Mouse (Mus musculus): Measurements from ENCODE around the gene Gimap3.

Gimap3 gene

GRCm38 (mm10) chr6:48770696-48771095 is at the start of gene Gimap3:
Gene Gimap3 (minus strand): TSS chr6:48770851.
- POLR2A ChIA-PET: interaction anchor here in 2 of 4 experiments (0.6 to 1.2 kb wide), 8 partner anchors 14 to 575 kb away, joined by 3 to 5 read pairs (median 4); partner anchors contain the start of gene Gimap8 (in 1 of the 2)
- CTCF ChIA-PET: interaction anchor here (0.6 to 3.6 kb wide), 14 partner anchors 19 to 438 kb away, joined by 3 to 50 read pairs (median 4); partner anchors contain the start of genes Gimap8 (in 2 of the 4) and Gimap5 (in 1 of the 4)

- ChIA-PET POLR2A (interaction anchor here in 1 of 4 experiments (1.0 kb wide), 1 partner anchor 446 kb away, joined by 3 read pairs; the partner anchor contains the start of gene Tra2a), CTCF (interaction anchor here (0.5 to 4.6 kb wide), 54 partner anchors 8 to 886 kb away, joined by 3 to 44 read pairs (median 4); partner anchors contain the start of genes Gimap8 (in 2 of the 4), Gm44965 (in 1 of the 4), Repin1 (in 1 of the 4) and Tmem176b (in 1 of the 4))
Measured at GRCm38 (mm10) chr6:48817815-48818214, 47.2 kb upstream of the Gimap3 start.

- CTCF ChIA-PET: interaction anchor here (0.5 to 4.6 kb wide), 30 partner anchors 10 to 1023 kb away, joined by 3 to 44 read pairs (median 4); partner anchors contain the start of gene Gimap8 (in 2 of the 4)
- POLR2A ChIA-PET: interaction anchor here in 1 of 4 experiments (1.1 to 1.5 kb wide), 2 partner anchors 23 to 170 kb away, joined by 3 to 4 read pairs; no protein-coding TSS in a partner anchor
Measured at GRCm38 (mm10) chr6:48815013-48815412, 44.4 kb upstream of the Gimap3 start.

- CTCF ChIA-PET: interaction anchor here in 2 of 4 experiments (0.8 to 1.9 kb wide), 5 partner anchors 8 to 164 kb away, joined by 3 to 8 read pairs (median 4); partner anchors contain the start of gene Gimap8 (in 1 of the 2)
- POLR2A ChIA-PET: interaction anchor here in 1 of 4 experiments (0.6 to 0.9 kb wide), 3 partner anchors 9 to 559 kb away, joined by 3 to 4 read pairs (median 3); partner anchors contain the start of gene Gimap6
Measured at GRCm38 (mm10) chr6:48809494-48810219, 39.0 kb upstream of the Gimap3 start.

- CTCF ChIA-PET: interaction anchor here in 2 of 4 experiments (1.4 to 1.5 kb wide), 2 partner anchors 11 kb away, joined by 3 to 6 read pairs; no protein-coding TSS in a partner anchor
- POLR2A ChIA-PET: no interaction called here
Measured at GRCm38 (mm10) chr6:48806746-48807145, 36.1 kb upstream of the Gimap3 start.

GRCm38 (mm10) chr6:48804346-48804745 is 33.7 kb upstream of the Gimap3 start:
- CTCF ChIA-PET: interaction anchor here in 1 of 4 experiments (1.2 kb wide), 1 partner anchor 13 kb away, joined by 3 read pairs; no protein-coding TSS in a partner anchor
- POLR2A ChIA-PET: no interaction called here

GRCm38 (mm10) chr6:48803406-48804051 is 32.9 kb upstream of the Gimap3 start:
- ChIA-PET POLR2A (no interaction called here), CTCF (interaction anchor here in 1 of 4 experiments (1.2 kb wide), 1 partner anchor 14 kb away, joined by 3 read pairs; no protein-coding TSS in a partner anchor)

- CTCF ChIA-PET: no interaction called here
- POLR2A ChIA-PET: no interaction called here
Measured at GRCm38 (mm10) chr6:48801897-48802296, 31.2 kb upstream of the Gimap3 start.

GRCm38 (mm10) chr6:48787867-48788266 is 17.2 kb upstream of the Gimap3 start:
- POLR2A ChIA-PET: no interaction called here
- CTCF ChIA-PET: interaction anchor here in 1 of 4 experiments (1.7 kb wide), 1 partner anchor 16 kb away, joined by 6 read pairs; no protein-coding TSS in a partner anchor

GRCm38 (mm10) chr6:48785601-48786000 is 14.9 kb upstream of the Gimap3 start:
- POLR2A ChIA-PET: no interaction called here
- CTCF ChIA-PET: no interaction called here

GRCm38 (mm10) chr6:48785189-48785588 is 14.5 kb upstream of the Gimap3 start:
- CTCF ChIA-PET: interaction anchor here in 1 of 4 experiments (1.0 kb wide), 1 partner anchor 13 kb away, joined by 3 read pairs; no protein-coding TSS in a partner anchor
- POLR2A ChIA-PET: interaction anchor here in 1 of 4 experiments (1.0 kb wide), 1 partner anchor 14 kb away, joined by 3 read pairs; the partner anchor contains the start of gene Gimap3

GRCm38 (mm10) chr6:48784406-48784805 is 13.8 kb upstream of the Gimap3 start:
- POLR2A ChIA-PET: interaction anchor here in 1 of 4 experiments (1.0 kb wide), 1 partner anchor 14 kb away, joined by 3 read pairs; the partner anchor contains the start of gene Gimap3
- CTCF ChIA-PET: interaction anchor here in 2 of 4 experiments (0.6 to 1.0 kb wide), 2 partner anchors 12 to 417 kb away, joined by 3 to 5 read pairs; no protein-coding TSS in a partner anchor

- ChIA-PET POLR2A (interaction anchor here in 2 of 4 experiments (0.7 to 1.0 kb wide), 2 partner anchors 87 to 217 kb away, joined by 3 to 8 read pairs; partner anchors contain the start of gene Lrrc61 (in 1 of the 2)), CTCF (interaction anchor here (0.5 to 3.6 kb wide), 18 partner anchors 13 to 730 kb away, joined by 3 to 50 read pairs (median 4); partner anchors contain the start of genes Gimap8 (in 3 of the 4) and Gimap5 (in 1 of the 4))
Measured at GRCm38 (mm10) chr6:48772030-48772429, 1.4 kb upstream of the Gimap3 start.

GRCm38 (mm10) chr6:48768933-48769332 is 1.7 kb downstream of the Gimap3 start:
- CTCF ChIA-PET: interaction anchor here in 2 of 4 experiments (0.9 to 1.0 kb wide), 2 partner anchors 122 to 123 kb away, joined by 3 to 6 read pairs; partner anchors contain the start of gene Gimap8 (in 1 of the 2)
- POLR2A ChIA-PET: interaction anchor here in 2 of 4 experiments (0.8 to 1.0 kb wide), 2 partner anchors 26 to 129 kb away, joined by 3 read pairs; no protein-coding TSS in a partner anchor

- CTCF ChIA-PET: interaction anchor here in 2 of 4 experiments (0.9 to 1.0 kb wide), 2 partner anchors 121 to 122 kb away, joined by 3 to 6 read pairs; partner anchors contain the start of gene Gimap8 (in 1 of the 2)
Measured at GRCm38 (mm10) chr6:48768178-48768869, 2.3 kb downstream of the Gimap3 start.

GRCm38 (mm10) chr6:48764496-48764895 is 6.2 kb downstream of the Gimap3 start:
- CTCF ChIA-PET: interaction anchor here in 1 of 4 experiments (0.7 kb wide), 1 partner anchor 53 kb away, joined by 3 read pairs; no protein-coding TSS in a partner anchor
- POLR2A ChIA-PET: interaction anchor here in 1 of 4 experiments (0.8 kb wide), 1 partner anchor 9 kb away, joined by 6 read pairs; no protein-coding TSS in a partner anchor

More at GRCm38 (mm10) chr6:48768178-48768869, 2.3 kb downstream of the Gimap3 start:
- POLR2A ChIA-PET: interaction anchor here in 2 of 4 experiments (0.8 to 1.0 kb wide), 2 partner anchors 25 to 128 kb away, joined by 3 read pairs; no protein-coding TSS in a partner anchor

Data from embryonic stem cell, embryonic (primary cell).